Mouse (Mus musculus) heart, embryonic 15.5 days (tissue): Measurements from ENCODE around the gene Gm3187. TPM values are rescaled to one million over a fixed set of nuclear protein-coding genes. Genes with fewer than 3 reads are reported as not detected.
"Not testable (repeated sequence)": the region's sequence is repeated elsewhere in the genome, so short reads cannot be mapped to it uniquely, and the experiment has no call there.

Experiments used
- ATAC-seq: fragments of 200-750 bp; cut with Nextera tagmentation; replicated peaks from 2 replicates; pipeline ENCODE4 v1.8.0; 2017; ENCODE audit warnings: low read depth, moderate TSS enrichment; ENCODE audit not compliant: insufficient number of reproducible peaks, insufficient read depth, low FRiP score
- H3K27ac ChIP-seq: fragments of 300-500 bp; sonication (generic); 2 replicates; pipeline ENCODE4 v1.5.1; 2015; ENCODE audit warnings: mild to moderate bottlenecking, inconsistent platforms
- H3K27me3 ChIP-seq: fragments of 300-500 bp; sonication (generic); 2 replicates; pipeline ENCODE4 v1.6.1; 2015; ENCODE audit warnings: inconsistent platforms
- H3K36me3 ChIP-seq: fragments of 300-500 bp; sonication (generic); 2 replicates; pipeline ENCODE4 v1.6.1; 2015; ENCODE audit warnings: mild to moderate bottlenecking, inconsistent platforms
- H3K4me1 ChIP-seq: fragments of 300-500 bp; sonication (generic); replicated peaks from 2 replicates; pipeline ENCODE4 v1.6.1; 2015; ENCODE audit warnings: inconsistent platforms
- H3K4me2 ChIP-seq: fragments of 300-500 bp; sonication (generic); 2 replicates; pipeline ENCODE4 v1.6.1; 2015; ENCODE audit warnings: inconsistent platforms, mild to moderate bottlenecking, moderate library complexity
- H3K4me3 ChIP-seq: fragments of 300-500 bp; sonication (generic); 2 replicates; pipeline ENCODE4 v1.5.1; 2015; ENCODE audit warnings: mild to moderate bottlenecking, inconsistent platforms
- H3K9ac ChIP-seq: fragments of 300-500 bp; sonication (generic); 2 replicates; pipeline ENCODE4 v1.6.1; 2015; ENCODE audit warnings: mild to moderate bottlenecking, inconsistent platforms
- H3K9me3 ChIP-seq: fragments of 300-500 bp; sonication (generic); replicated peaks from 2 replicates; pipeline ENCODE4 v1.6.1; 2016; ENCODE audit warnings: inconsistent platforms
- WGBS: fragments of 180-500 bp; shearing (Covaris S2); methylation state at CpG from one replicate; pipeline ENCODE4 v1.1.7; 2015; ENCODE audit warnings: mixed read lengths; 5-methylcytosine and 5-hydroxymethylcytosine counted together
- polyA plus RNA-seq: library from polyadenylated mRNA; unstranded; fragments of >200 nt; fragmentation: Nextera tagmentation; extraction: Ambion mirVana; gene quantifications from 2 replicates; pipeline ENCODE4 v1.2.1, GENCODE M21; 2015

Gm3187 gene
- polyA plus RNA-seq: not detected in 2 replicates

DNA sequence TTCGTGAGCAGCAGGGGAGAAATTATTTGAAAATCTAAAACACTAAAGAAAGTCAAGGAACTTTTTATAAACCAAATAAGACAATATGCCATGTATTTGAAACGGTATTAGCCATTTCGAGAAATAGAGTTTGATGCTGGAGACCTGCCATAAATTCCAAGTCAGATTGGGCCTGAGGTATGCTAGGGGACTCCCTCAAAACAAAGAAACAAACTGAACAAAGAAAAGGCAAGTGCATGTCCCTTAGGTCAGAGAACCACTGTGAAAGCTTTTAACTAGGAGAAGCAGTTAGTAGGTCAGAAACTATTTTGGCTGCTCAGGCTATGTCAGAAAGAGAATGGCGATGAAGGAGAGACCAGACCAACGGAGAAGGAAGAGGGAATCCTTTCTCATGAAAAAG lies at the start of gene Gm3187:
Gene Gm3187, plus strand, starts transcription at position 301 of the 400 bp plus-strand sequence.
- H3K36me3 ChIP-seq, H3K4me3 ChIP-seq, ATAC-seq, H3K9ac ChIP-seq, H3K4me1 ChIP-seq, H3K27ac ChIP-seq, H3K9me3 ChIP-seq, H3K4me2 ChIP-seq, H3K27me3 ChIP-seq: not testable (repeated sequence)
- 69% methylated on average over 5 of the region's 5 CpGs for WGBS

DNA sequence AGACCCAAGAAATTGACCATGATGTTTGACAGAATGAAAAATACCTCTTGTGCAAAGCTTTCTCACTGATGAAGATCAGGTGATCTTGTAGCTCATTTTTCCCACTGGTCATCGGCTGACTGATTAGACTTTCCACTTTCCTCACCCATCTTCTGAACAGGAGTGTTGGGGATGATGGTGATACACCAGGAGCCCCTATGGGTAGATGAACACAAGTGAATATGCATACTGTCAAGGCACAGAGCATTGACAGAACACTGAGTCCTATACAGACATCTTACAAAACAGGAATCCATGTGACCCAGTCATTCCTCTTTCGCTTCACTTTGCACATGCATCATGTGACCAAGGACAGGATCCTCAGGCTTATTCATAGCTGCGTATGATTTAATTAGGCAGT lies 28.6 kb upstream of the Gm3187 start, which contains the start of gene Gm3194:
Gene Gm3194, minus strand, starts transcription at position 101 of the 400 bp plus-strand sequence.
- no CpG with 5 or more reads among the region's 3 CpGs for WGBS
- H3K36me3 ChIP-seq, H3K4me1 ChIP-seq, ATAC-seq, H3K4me3 ChIP-seq, H3K27ac ChIP-seq, H3K9ac ChIP-seq, H3K4me2 ChIP-seq, H3K9me3 ChIP-seq, H3K27me3 ChIP-seq: not testable (repeated sequence)

DNA sequence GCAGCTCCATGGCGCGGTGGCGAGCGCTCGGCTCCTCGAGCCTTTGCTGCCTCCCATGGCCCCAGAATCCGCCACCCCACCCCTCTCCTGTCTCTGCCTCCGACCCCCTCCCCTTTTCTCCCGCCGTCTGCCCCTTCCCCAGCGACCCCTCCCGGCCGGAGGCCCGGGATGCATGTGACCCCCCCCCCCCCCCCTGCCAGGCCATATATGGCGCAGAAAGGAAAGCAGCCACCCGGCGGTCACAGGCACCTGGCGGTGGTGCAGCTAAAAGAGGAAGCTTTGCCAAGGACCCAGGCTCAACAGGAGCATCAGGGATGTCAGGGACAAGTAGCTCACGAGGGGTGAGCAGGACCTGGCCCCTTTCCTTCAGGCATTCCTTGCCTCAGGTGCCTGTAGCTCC lies 23.5 kb upstream of the Gm3187 start:
- not testable (repeated sequence) for H3K4me2 ChIP-seq, H3K4me1 ChIP-seq, H3K9ac ChIP-seq, H3K27me3 ChIP-seq, H3K9me3 ChIP-seq, H3K4me3 ChIP-seq, ATAC-seq, H3K36me3 ChIP-seq, H3K27ac ChIP-seq
- no CpG with 5 or more reads among the region's 19 CpGs for WGBS

GRCm38 (mm10) chr14:5477730-5478129 lies 6.3 kb upstream of the Gm3187 start, which contains the start of gene Gm8246:
Gene Gm8246, minus strand, starts transcription at chr14:5477830.
- H3K4me3 ChIP-seq, H3K27ac ChIP-seq, H3K4me1 ChIP-seq, H3K36me3 ChIP-seq, H3K4me2 ChIP-seq, H3K9ac ChIP-seq, H3K27me3 ChIP-seq, ATAC-seq, H3K9me3 ChIP-seq: not testable (repeated sequence)
- WGBS: no CpG with 5 or more reads among the region's 3 CpGs

DNA sequence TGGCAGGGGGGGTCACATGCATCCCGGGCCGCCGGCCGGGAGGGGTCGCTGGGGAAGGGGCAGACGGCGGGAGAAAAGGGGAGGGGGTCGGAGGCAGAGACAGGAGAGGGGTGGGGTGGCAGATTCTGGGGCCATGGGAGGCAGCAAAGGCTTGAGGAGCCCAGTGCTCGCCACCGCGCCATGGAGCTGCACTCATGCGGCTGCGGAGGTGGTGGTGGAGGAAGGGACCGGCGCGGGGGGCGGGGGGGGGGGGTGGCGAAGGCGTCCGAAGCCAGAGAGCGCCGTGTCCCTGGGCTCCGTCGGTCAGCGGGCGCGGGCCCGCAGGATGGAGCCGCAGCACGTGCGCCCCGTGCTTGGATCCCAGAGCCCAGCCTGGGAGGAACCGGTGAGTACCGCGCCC lies 17.4 kb downstream of the Gm3187 start, which contains the start of gene Gm3488:
Gene Gm3488, plus strand, starts transcription at position 301 of the 400 bp plus-strand sequence.
- H3K4me2 ChIP-seq, H3K36me3 ChIP-seq, H3K27me3 ChIP-seq, ATAC-seq, H3K27ac ChIP-seq, H3K4me1 ChIP-seq, H3K4me3 ChIP-seq, H3K9me3 ChIP-seq, H3K9ac ChIP-seq: not testable (repeated sequence)
- no CpG with 5 or more reads among the region's 35 CpGs for WGBS

GRCm38 (mm10) chr14:5538196-5538595 lies 54.2 kb downstream of the Gm3187 start, which contains the start of gene Gm3532:
Gene Gm3532, plus strand, starts transcription at chr14:5538496.
- H3K4me2 ChIP-seq, H3K9me3 ChIP-seq, H3K27me3 ChIP-seq, H3K4me3 ChIP-seq, ATAC-seq, H3K27ac ChIP-seq, H3K36me3 ChIP-seq, H3K4me1 ChIP-seq, H3K9ac ChIP-seq: not testable (repeated sequence)
- no CpG with 5 or more reads among the region's 2 CpGs for WGBS

Other genes starting within 250 kb of the Gm3187 start
- gene Gm3526, start 223.6 kb upstream of the Gm3187 start, polyA plus RNA-seq: not detected in 2 replicates
- gene Gm3542, start 149.3 kb upstream of the Gm3187 start, polyA plus RNA-seq: not detected in 2 replicates
- gene Gm3500, start 95.2 kb upstream of the Gm3187 start, polyA plus RNA-seq: 0.08 TPM in 1 of 2 replicates, not detected in the other
- gene Gm3194, start 28.7 kb upstream of the Gm3187 start, polyA plus RNA-seq: 0.19 and 0.23 TPM in 2 replicates
- gene Gm8246, start 6.4 kb upstream of the Gm3187 start, polyA plus RNA-seq: not detected in 2 replicates
- gene Gm3488, start 17.5 kb downstream of the Gm3187 start, polyA plus RNA-seq: 0.32 and 0.52 TPM in 2 replicates
- not detected in 2 replicates for gene Gm3532, start 54.3 kb downstream of the Gm3187 start, polyA plus RNA-seq
- gene Gm8265, start 148.8 kb downstream of the Gm3187 start, polyA plus RNA-seq: not detected in 2 replicates
- gene Gm9603, start 203.2 kb downstream of the Gm3187 start, polyA plus RNA-seq: not detected in 2 replicates